Mouse (Mus musculus) cerebellum, adult 2 months (tissue): ENCODE measurements around the gene Smap2. TPM values are rescaled to one million over a fixed set of nuclear protein-coding genes. Genes with fewer than 3 reads are reported as not detected.
A peak's percentile ranks its signal among the peaks of the same experiment; 100 is the strongest.

Source experiments
- DNase-seq, 2 experiments: peaks; one replicate each; pipeline ENCODE4 v3.0.0; 2021
- H3K27ac ChIP-seq: fragments of 200-500 bp; 2 replicates; pipeline ENCODE4 v1.5.1; 2012; ENCODE audit warnings: low read length, control low read depth, inconsistent platforms; ENCODE audit not compliant: insufficient read depth
- H3K27me3 ChIP-seq: fragments of 200-500 bp; 2 replicates; pipeline ENCODE4 v1.6.1; 2012; ENCODE audit warnings: inconsistent platforms, mild to moderate bottlenecking, low read length, moderate library complexity; ENCODE audit not compliant: control insufficient read depth, insufficient read depth
- H3K4me1 ChIP-seq: fragments of 200-500 bp; 2 replicates; pipeline ENCODE4 v1.6.1; 2011; ENCODE audit warnings: low read length; ENCODE audit not compliant: control insufficient read depth, insufficient read depth
- H3K4me3 ChIP-seq: fragments of 200-500 bp; replicated peaks from 2 replicates; pipeline ENCODE3; 2011; ENCODE audit warnings: mild to moderate bottlenecking, low read depth, low read length, control low read depth; ENCODE audit not compliant: insufficient read depth
- CTCF ChIP-seq: fragments of 200-500 bp; IDR thresholded peaks from 2 replicates; pipeline ENCODE4 v1.5.1; 2011; ENCODE audit warnings: low read depth, mild to moderate bottlenecking, control low read depth, low read length, moderate library complexity, borderline replicate concordance; ENCODE audit not compliant: insufficient read depth
- POLR2A ChIP-seq: fragments of 200-500 bp; IDR thresholded peaks from 2 replicates; pipeline ENCODE4 v1.6.1; 2011; ENCODE audit warnings: low read length, control low read depth, borderline replicate concordance; ENCODE audit not compliant: insufficient read depth
- WGBS: fragments of 180-500 bp; shearing (Covaris S2); methylation state at CpG from one replicate; pipeline ENCODE4 v1.1.7; 2018; 5-methylcytosine and 5-hydroxymethylcytosine counted together
- polyA plus RNA-seq: library from polyadenylated mRNA; depleted of rRNA; stranded (reverse); fragments of >200 nt; gene quantifications from 2 replicates; pipeline ENCODE4 v1.2.3, GENCODE M21; 2012

Smap2 gene
- polyA plus RNA-seq, 1 experiment = 90.6 TPM

GRCm38 (mm10) chr4:120968486-120968885, 48.6 kb downstream of the Smap2 start:
- peak; percentile 61 to 81 for DNase-seq
- 16% methylated on average over 9 of the region's 9 CpGs for WGBS
- H3K27me3 ChIP-seq = no peaks in the 10 kb centered on the region
- H3K4me1 ChIP-seq = peaks cover 18% of the 10 kb centered on the region
- TF ChIP-seq POLR2A (no peak), CTCF (no peak)
- no peak overlapping the region for H3K4me3 ChIP-seq
- peak overlapping the region; percentile 51 for H3K27ac ChIP-seq

- TF ChIP-seq CTCF = no peak
- TF ChIP-seq POLR2A = no peak
- H3K27me3 ChIP-seq = no peaks in the 10 kb centered on the region
- no peak for DNase-seq
- H3K4me3 ChIP-seq = no peak overlapping the region
- 91% methylated on average over 1 of the region's 1 CpGs for WGBS
- H3K27ac ChIP-seq = no peak overlapping the region
- no peaks in the 10 kb centered on the region for H3K4me1 ChIP-seq
These were observed 61.5 kb downstream of the Smap2 start for GRCm38 (mm10) chr4:120955586-120955985.

GRCm38 (mm10) chr4:120953667-120954066, 63.4 kb downstream of the Smap2 start:
- Histone ChIP-seq H3K4me1 (no peaks in the 10 kb centered on the region), H3K27ac (no peak overlapping the region), H3K27me3 (no peaks in the 10 kb centered on the region), H3K4me3 (no peak overlapping the region)
- TF ChIP-seq POLR2A = no peak
- TF ChIP-seq CTCF = no peak
- WGBS = 80% methylated on average over 1 of the region's 1 CpGs
- DNase-seq = no peak

- H3K27me3 ChIP-seq = no peaks in the 10 kb centered on the region
- TF ChIP-seq POLR2A (no peak), CTCF (no peak)
- no peak overlapping the region for H3K27ac ChIP-seq
- 84% methylated on average over 4 of the region's 4 CpGs for WGBS
- no peak overlapping the region for H3K4me3 ChIP-seq
- DNase-seq = no peak
- H3K4me1 ChIP-seq = no peaks in the 10 kb centered on the region
These were observed 64.0 kb downstream of the Smap2 start for GRCm38 (mm10) chr4:120953038-120953437.

GRCm38 (mm10) chr4:120952163-120952562, 64.9 kb downstream of the Smap2 start:
- H3K4me3 ChIP-seq = peak overlapping the region; percentile 95
- WGBS = 23% methylated on average over 6 of the region's 6 CpGs
- TF ChIP-seq POLR2A = no peak
- no peak for TF ChIP-seq CTCF
- no peak for DNase-seq
- no peak overlapping the region for H3K27ac ChIP-seq
- H3K4me1 ChIP-seq = no peaks in the 10 kb centered on the region
- no peaks in the 10 kb centered on the region for H3K27me3 ChIP-seq

GRCm38 (mm10) chr4:120951428-120951973, 65.5 kb downstream of the Smap2 start, which contains the start of gene Zfp69:
Gene Zfp69, minus strand, starts transcription at chr4:120951699.
- Histone ChIP-seq H3K4me1 (no peaks in the 10 kb centered on the region), H3K4me3 (peak within 1 kb of the TSS; percentile 95), H3K27me3 (no peaks in the 10 kb centered on the region), H3K27ac (peak within 1 kb of the TSS; percentile 85)
- WGBS = under 1% methylated on average over 60 of the region's 60 CpGs
- TF ChIP-seq CTCF = no peak
- TF ChIP-seq POLR2A = peak; percentile 87; the same call in 1 of the 2 replicates
- peak; percentile 90 to 91 for DNase-seq

- WGBS = 6% methylated on average over 20 of the region's 20 CpGs
- H3K27ac ChIP-seq = peak overlapping the region; percentile 49; the same call in 1 of the 2 replicates
- TF ChIP-seq POLR2A (no peak), CTCF (no peak)
- H3K4me3 ChIP-seq = peak overlapping the region; percentile 95
- no peak for DNase-seq
- H3K27me3 ChIP-seq = no peaks in the 10 kb centered on the region
- H3K4me1 ChIP-seq = no peaks in the 10 kb centered on the region
These were observed 66.2 kb downstream of the Smap2 start for GRCm38 (mm10) chr4:120950763-120951427.

- WGBS = 86% methylated on average over 3 of the region's 3 CpGs
- Histone ChIP-seq H3K27me3 (no peaks in the 10 kb centered on the region), H3K4me1 (no peaks in the 10 kb centered on the region), H3K27ac (no peak overlapping the region), H3K4me3 (no peak overlapping the region)
- DNase-seq = no peak
- TF ChIP-seq POLR2A (no peak), CTCF (no peak)
These were observed 68.1 kb downstream of the Smap2 start for GRCm38 (mm10) chr4:120948938-120949337.

- Histone ChIP-seq H3K4me3 (no peak overlapping the region), H3K4me1 (no peaks in the 10 kb centered on the region), H3K27ac (no peak overlapping the region), H3K27me3 (no peaks in the 10 kb centered on the region)
- no peak for DNase-seq
- no peak for TF ChIP-seq POLR2A
- no peak for TF ChIP-seq CTCF
- 92% methylated on average over 3 of the region's 3 CpGs for WGBS
These were observed 82.0 kb downstream of the Smap2 start for GRCm38 (mm10) chr4:120935006-120935405.
